Mouse (Mus musculus) embryonic facial prominence, embryonic 13.5 days (tissue): ENCODE data around the gene Nlgn2. TPM values are rescaled to one million over a fixed set of nuclear protein-coding genes. Genes with fewer than 3 reads are reported as not detected.

ENCODE experiments used
- ATAC-seq: fragments of 200-750 bp; cut with Nextera tagmentation; 2 replicates; pipeline ENCODE4 v1.8.0; 2017; ENCODE audit warnings: low read depth; ENCODE audit not compliant: insufficient number of reproducible peaks, insufficient read depth, low FRiP score, low TSS enrichment
- H3K27ac ChIP-seq: fragments of 300-500 bp; sonication (generic); 2 replicates; pipeline ENCODE4 v1.5.1; 2015; ENCODE audit warnings: moderate library complexity, mild to moderate bottlenecking, inconsistent platforms
- H3K27me3 ChIP-seq: fragments of 300-500 bp; sonication (generic); 2 replicates; pipeline ENCODE4 v1.6.1; 2015; ENCODE audit warnings: mild to moderate bottlenecking, inconsistent platforms
- H3K36me3 ChIP-seq: fragments of 300-500 bp; sonication (generic); 2 replicates; pipeline ENCODE4 v1.6.1; 2015; ENCODE audit warnings: mild to moderate bottlenecking, inconsistent platforms
- H3K4me1 ChIP-seq: fragments of 300-500 bp; sonication (generic); 2 replicates; pipeline ENCODE4 v1.6.1; 2015; ENCODE audit warnings: inconsistent platforms
- H3K4me2 ChIP-seq: fragments of 300-500 bp; sonication (generic); 2 replicates; pipeline ENCODE4 v1.6.1; 2015; ENCODE audit warnings: moderate library complexity, mild to moderate bottlenecking, inconsistent platforms
- H3K4me3 ChIP-seq: fragments of 300-500 bp; sonication (generic); 2 replicates; pipeline ENCODE4 v1.5.1; 2015; ENCODE audit warnings: mild to moderate bottlenecking, inconsistent platforms
- H3K9ac ChIP-seq: fragments of 300-500 bp; sonication (generic); 2 replicates; pipeline ENCODE4 v1.6.1; 2015; ENCODE audit warnings: mild to moderate bottlenecking, inconsistent platforms
- H3K9me3 ChIP-seq: fragments of 300-500 bp; sonication (generic); 2 replicates; pipeline ENCODE4 v1.6.1; 2016; ENCODE audit warnings: inconsistent platforms
- WGBS: fragments of 180-500 bp; shearing (Covaris S2); methylation state at CpG from one replicate; pipeline ENCODE4 v1.1.7; 2015; ENCODE audit warnings: mixed read lengths; 5-methylcytosine and 5-hydroxymethylcytosine counted together
- polyA plus RNA-seq: library from polyadenylated mRNA; unstranded; fragments of >200 nt; fragmentation: Nextera tagmentation; extraction: Ambion mirVana; gene quantifications from 2 replicates; pipeline ENCODE4 v1.2.1, GENCODE M21; 2015

Gene Nlgn2
- polyA plus RNA-seq, 1 experiment from 2014 or later, result 15.2 TPM

- no peak overlapping the region for H3K4me2 ChIP-seq
- H3K36me3 ChIP-seq, result no peaks in the 10 kb centered on the region
- peaks cover 14% of the 10 kb centered on the region; the same call in 1 of the 2 replicates for H3K9me3 ChIP-seq
- WGBS, result 88% methylated on average over 12 of the region's 12 CpGs
- H3K4me1 ChIP-seq, result no peaks in the 10 kb centered on the region
- no peaks in the 10 kb centered on the region for H3K27me3 ChIP-seq
- H3K27ac ChIP-seq, result no peak overlapping the region
- no peak for ATAC-seq
- H3K9ac ChIP-seq, result no peak overlapping the region
- no peak overlapping the region for H3K4me3 ChIP-seq
Measured at GRCm38 (mm10) chr11:69816520-69816919, 21.1 kb downstream of the Nlgn2 start.

GRCm38 (mm10) chr11:69815155-69815554 is 22.4 kb downstream of the Nlgn2 start, which contains the start of gene Gm39566:
Gene Gm39566 (minus strand): TSS chr11:69815298.
- ATAC-seq, result no peak

DNA sequence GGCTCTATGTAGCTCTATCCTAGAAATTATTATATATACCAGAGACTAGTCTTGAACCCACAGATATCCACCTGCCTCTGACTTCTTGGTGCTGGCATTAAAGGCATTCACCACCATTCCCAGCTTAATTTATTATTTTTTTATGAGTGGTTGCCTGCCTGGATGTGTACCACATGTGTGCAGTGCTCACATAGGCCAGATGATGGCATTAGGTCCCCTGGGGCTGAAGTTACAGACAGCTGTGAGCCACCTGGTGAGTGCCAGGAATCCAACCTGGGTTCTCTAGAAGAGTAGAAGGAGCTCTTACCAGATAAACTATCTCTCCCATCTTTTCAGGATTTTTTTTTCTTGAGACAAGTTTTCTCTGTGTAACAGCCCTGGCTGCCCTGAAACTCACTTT is 27.3 kb downstream of the Nlgn2 start:
- H3K9ac ChIP-seq, result no peak overlapping the region
- no peak overlapping the region for H3K4me2 ChIP-seq
- peaks cover 3% of the 10 kb centered on the region; the same call in 1 of the 2 replicates for H3K9me3 ChIP-seq
- no peak overlapping the region for H3K27ac ChIP-seq
- no peaks in the 10 kb centered on the region for H3K36me3 ChIP-seq
- H3K4me1 ChIP-seq, result peaks cover 3% of the 10 kb centered on the region; the same call in 1 of the 2 replicates
- ATAC-seq, result no peak
- peaks cover 14% of the 10 kb centered on the region for H3K27me3 ChIP-seq
- H3K4me3 ChIP-seq, result no peak overlapping the region

More at GRCm38 (mm10) chr11:69815155-69815554, 22.4 kb downstream of the Nlgn2 start, which contains the start of gene Gm39566:
- no peak within 1 kb of the TSS for H3K4me2 ChIP-seq
- H3K4me1 ChIP-seq, result no peaks in the 10 kb centered on the region
- H3K9ac ChIP-seq, result no peak within 1 kb of the TSS
- no peaks in the 10 kb centered on the region for H3K27me3 ChIP-seq
- peaks cover 14% of the 10 kb centered on the region; the same call in 1 of the 2 replicates for H3K9me3 ChIP-seq
- WGBS, result 60% methylated on average over 10 of the region's 10 CpGs
- H3K36me3 ChIP-seq, result no peaks in the 10 kb centered on the region
- H3K4me3 ChIP-seq, result no peak within 1 kb of the TSS
- no peak within 1 kb of the TSS for H3K27ac ChIP-seq

GRCm38 (mm10) chr11:69807641-69808040 is 29.9 kb downstream of the Nlgn2 start:
- ATAC-seq, result no peak
- Histone ChIP-seq H3K4me2 (no peak overlapping the region), H3K27ac (no peak overlapping the region), H3K36me3 (no peaks in the 10 kb centered on the region), H3K4me1 (peaks cover 29% of the 10 kb centered on the region), H3K9me3 (peaks cover 3% of the 10 kb centered on the region; the same call in 1 of the 2 replicates), H3K9ac (no peak overlapping the region), H3K27me3 (peaks cover 28% of the 10 kb centered on the region), H3K4me3 (no peak overlapping the region)
- WGBS, result 68% methylated on average over 2 of the region's 2 CpGs

- H3K27me3 ChIP-seq, result peaks cover 39% of the 10 kb centered on the region
- WGBS, result 81% methylated on average over 4 of the region's 4 CpGs
- H3K4me2 ChIP-seq, result no peak overlapping the region
- no peaks in the 10 kb centered on the region for H3K36me3 ChIP-seq
- no peak overlapping the region for H3K27ac ChIP-seq
- peaks cover 42% of the 10 kb centered on the region for H3K4me1 ChIP-seq
- no peak overlapping the region for H3K9ac ChIP-seq
- H3K9me3 ChIP-seq, result peaks cover 3% of the 10 kb centered on the region; the same call in 1 of the 2 replicates
- ATAC-seq, result no peak
- no peak overlapping the region for H3K4me3 ChIP-seq
Measured at GRCm38 (mm10) chr11:69806378-69806777, 31.2 kb downstream of the Nlgn2 start.

- Histone ChIP-seq H3K4me3 (peak within 1 kb of the TSS; percentile 56), H3K27ac (no peak within 1 kb of the TSS), H3K27me3 (peaks cover 40% of the 10 kb centered on the region), H3K4me1 (peaks cover 53% of the 10 kb centered on the region), H3K9me3 (peaks cover 3% of the 10 kb centered on the region; the same call in 1 of the 2 replicates), H3K9ac (peak within 1 kb of the TSS; percentile 49), H3K4me2 (peak within 1 kb of the TSS; percentile 98), H3K36me3 (no peaks in the 10 kb centered on the region)
- 4% methylated on average over 29 of the region's 29 CpGs for WGBS
- no peak for ATAC-seq
Measured at GRCm38 (mm10) chr11:69804972-69805909, 32.3 kb downstream of the Nlgn2 start, which contains the start of gene Tmem102. Gene Tmem102 (minus strand): TSS chr11:69805624.

DNA sequence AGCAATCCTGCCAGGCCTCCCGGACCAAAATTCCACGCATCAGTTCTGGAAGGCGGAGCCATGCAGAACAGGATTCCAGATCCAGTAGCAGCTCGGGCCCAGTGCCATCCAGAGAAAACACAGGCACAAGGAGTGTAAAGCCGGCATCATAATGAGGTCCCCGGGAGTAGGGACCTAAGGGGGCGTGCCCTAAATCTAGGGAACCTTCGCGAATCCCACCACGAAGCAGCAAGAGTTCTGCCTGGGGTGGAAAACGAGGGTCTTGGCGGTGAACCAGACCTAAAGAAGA is 33.0 kb downstream of the Nlgn2 start:
- Histone ChIP-seq H3K9me3 (peaks cover 3% of the 10 kb centered on the region; the same call in 1 of the 2 replicates), H3K9ac (peak overlapping the region; percentile 49; the same call in 1 of the 2 replicates), H3K4me1 (peaks cover 59% of the 10 kb centered on the region), H3K36me3 (no peaks in the 10 kb centered on the region), H3K4me2 (peak overlapping the region; percentile 98), H3K4me3 (peak overlapping the region; percentile 56), H3K27ac (no peak overlapping the region), H3K27me3 (peaks cover 40% of the 10 kb centered on the region)
- ATAC-seq, result no peak
- WGBS, result 6% methylated on average over 12 of the region's 12 CpGs

- Histone ChIP-seq H3K4me2 (peak overlapping the region; percentile 98), H3K9ac (peak overlapping the region; percentile 74), H3K4me1 (peaks cover 65% of the 10 kb centered on the region), H3K36me3 (no peaks in the 10 kb centered on the region), H3K4me3 (peak overlapping the region; percentile 56), H3K9me3 (peaks cover 3% of the 10 kb centered on the region; the same call in 1 of the 2 replicates), H3K27ac (0 out of 2 replicates have a peak overlapping the region, but pooled peaks have one; percentile 39), H3K27me3 (peaks cover 44% of the 10 kb centered on the region)
- ATAC-seq, result no peak
- WGBS, result under 1% methylated on average over 60 of the region's 60 CpGs
Measured at GRCm38 (mm10) chr11:69803786-69804651, 33.6 kb downstream of the Nlgn2 start.

- Histone ChIP-seq H3K9ac (peak overlapping the region; percentile 74), H3K27me3 (peaks cover 46% of the 10 kb centered on the region)
Measured at GRCm38 (mm10) chr11:69803328-69803727, 34.3 kb downstream of the Nlgn2 start.

DNA sequence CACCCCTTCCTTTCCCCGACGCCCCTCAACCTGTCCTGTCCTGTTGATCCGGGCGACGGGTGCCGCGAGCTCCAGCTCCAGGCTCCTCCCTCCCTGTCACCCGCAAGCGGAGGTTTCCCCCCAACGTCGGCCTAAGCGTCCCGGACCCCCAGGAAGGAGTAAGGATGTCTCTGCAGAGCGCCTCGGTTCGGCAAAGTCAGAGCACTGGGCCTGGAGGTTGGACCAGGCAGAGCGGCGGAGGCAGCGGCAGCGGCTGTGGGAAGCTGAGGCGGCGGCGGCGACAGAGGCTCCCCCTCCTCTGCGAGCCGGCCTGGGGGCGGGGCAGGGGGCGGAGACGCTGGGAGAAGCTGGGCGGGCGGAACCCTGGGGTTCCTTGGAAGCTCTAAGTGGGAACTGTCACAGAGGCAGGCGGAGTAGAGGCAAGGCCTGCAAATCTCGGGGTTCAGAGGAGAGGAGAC is 34.9 kb downstream of the Nlgn2 start:
- peak overlapping the region; percentile 74 for H3K9ac ChIP-seq
- peak overlapping the region; percentile 98 for H3K4me2 ChIP-seq
- H3K4me3 ChIP-seq, result peak overlapping the region; percentile 56
- WGBS, result under 1% methylated on average over 33 of the region's 33 CpGs
- H3K9me3 ChIP-seq, result peaks cover 3% of the 10 kb centered on the region; the same call in 1 of the 2 replicates
- peak; percentile 23 for ATAC-seq
- H3K27me3 ChIP-seq, result peaks cover 53% of the 10 kb centered on the region
- peaks cover 66% of the 10 kb centered on the region for H3K4me1 ChIP-seq
- peak overlapping the region; percentile 68 for H3K27ac ChIP-seq
- no peaks in the 10 kb centered on the region; the same call in 1 of the 2 replicates for H3K36me3 ChIP-seq

More at GRCm38 (mm10) chr11:69803328-69803727, 34.3 kb downstream of the Nlgn2 start:
- no peak for ATAC-seq
- H3K4me2 ChIP-seq, result peak overlapping the region; percentile 98
- H3K36me3 ChIP-seq, result no peaks in the 10 kb centered on the region; the same call in 1 of the 2 replicates
- peaks cover 3% of the 10 kb centered on the region; the same call in 1 of the 2 replicates for H3K9me3 ChIP-seq
- H3K4me1 ChIP-seq, result peaks cover 66% of the 10 kb centered on the region
- peak overlapping the region; percentile 56 for H3K4me3 ChIP-seq
- WGBS, result 2% methylated on average over 12 of the region's 12 CpGs
- 0 out of 2 replicates have a peak overlapping the region, but pooled peaks have one; percentile 39 for H3K27ac ChIP-seq
